8 mouse cellular contexts compared by ENCODE assay signal in the genomic region with DNA sequence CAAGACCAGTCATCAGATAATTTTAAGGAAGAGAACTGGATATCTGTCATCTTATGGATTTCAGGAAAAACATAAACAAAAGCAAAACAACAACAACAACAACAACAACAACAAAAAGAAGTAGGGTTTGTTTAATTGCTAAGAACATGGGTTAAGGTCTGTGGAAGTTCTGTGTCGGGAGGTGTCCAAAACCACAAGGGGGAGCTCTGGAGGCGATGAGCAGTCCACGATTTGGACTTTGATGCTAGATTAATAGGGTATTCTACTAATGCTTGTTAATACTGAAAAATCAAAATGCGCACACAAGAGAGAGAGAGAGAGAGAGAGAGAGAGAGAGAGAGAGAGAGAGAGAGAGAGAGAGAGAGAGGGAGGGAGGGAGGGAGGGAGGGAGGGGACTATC.
DNase-seq lines count a peak whose midpoint lies in the region; ATAC-seq and TF ChIP-seq lines count a peak whose summit lies in the region.

No protein-coding gene starts in this region.

- no peak overlapping the region for H3K27ac ChIP-seq in forebrain, embryonic 10.5 days
- no peak overlapping the region for H3K27ac ChIP-seq in forebrain, embryonic 15.5 days (replicated peaks)
- no peak overlapping the region for H3K27ac ChIP-seq in layer of hippocampus, adult 2 months

- 0 out of 2 replicates have a peak, but pooled peaks have one; percentile 20 for TF ChIP-seq CTCF in lung, adult 2 months (IDR thresholded peaks at IDR 0.05; ENCODE audit: insufficient read depth, low read length)
- peak; percentile 66 for TF ChIP-seq CTCF in brain, embryonic 14.5 days (IDR thresholded peaks at IDR 0.05; ENCODE audit: borderline replicate concordance, extremely low read depth, insufficient read depth, insufficient read length)
- peak; percentile 72 for TF ChIP-seq CTCF in layer of hippocampus, adult 2 months (conservative IDR thresholded peaks at IDR 0.05)

- WGBS in forebrain, embryonic 10.5 days, result 12% methylated on average over 3 of the region's 4 CpGs
- 10% methylated on average over 3 of the region's 4 CpGs for WGBS in forebrain, embryonic 15.5 days
- 14% methylated on average over 4 of the region's 4 CpGs for WGBS in lung, adult 2 months

- no peak overlapping the region for H3K4me3 ChIP-seq in forebrain, embryonic 10.5 days
- H3K4me3 ChIP-seq in forebrain, embryonic 15.5 days, result no peak overlapping the region
- no peak overlapping the region for H3K4me3 ChIP-seq in lung, adult 2 months (replicated peaks; ENCODE audit: extremely low read depth, low read depth, low read length)
- no peak overlapping the region for H3K4me3 ChIP-seq in layer of hippocampus, adult 2 months

- no peaks in the 10 kb centered on the region for H3K9me3 ChIP-seq in forebrain, embryonic 10.5 days
- no peaks in the 10 kb centered on the region for H3K9me3 ChIP-seq in forebrain, embryonic 15.5 days

- H3K36me3 ChIP-seq in forebrain, embryonic 10.5 days (replicated peaks), result no peaks in the 10 kb centered on the region
- no peaks in the 10 kb centered on the region for H3K36me3 ChIP-seq in forebrain, embryonic 15.5 days

- DNase-seq in forebrain, embryonic 10.5 days (ENCODE audit: extremely low spot score, low spot score), result peak; percentile 14
- DNase-seq in lung, adult 2 months, result no peak
- DNase-seq in lung, postnatal 25 days (ENCODE audit: low spot score), result no peak
- DNase-seq in brain, embryonic 14.5 days (ENCODE audit: low read depth), result peak; percentile 63
- DNase-seq in layer of hippocampus, adult 2 months (ENCODE audit: low spot score in 2 of 2), result peak; percentile 2 to 40
- DNase-seq in urinary bladder, adult 18-20 months (ENCODE audit: low spot score in 2 of 2), result no peak

- no peak overlapping the region for H3K9ac ChIP-seq in forebrain, embryonic 15.5 days (replicated peaks)

- TF ChIP-seq POLR2A in lung, adult 2 months (IDR thresholded peaks at IDR 0.05; ENCODE audit: borderline replicate concordance, extremely low read depth, low read depth, low read length), result no peak
- no peak for TF ChIP-seq POLR2A in brain, embryonic 14.5 days (IDR thresholded peaks at IDR 0.05; ENCODE audit: borderline replicate concordance, extremely low read depth, insufficient read depth, insufficient read length, poor library complexity, severe bottlenecking)

- H3K27me3 ChIP-seq in forebrain, embryonic 10.5 days (ENCODE audit: poor library complexity, severe bottlenecking), result no peaks in the 10 kb centered on the region
- no peaks in the 10 kb centered on the region for H3K27me3 ChIP-seq in forebrain, embryonic 15.5 days

- no peak overlapping the region for H3K4me2 ChIP-seq in forebrain, embryonic 15.5 days (replicated peaks)

- no peak for ATAC-seq in forebrain, embryonic 15.5 days (replicated peaks)
- ATAC-seq in megakaryocyte-erythroid progenitor cell, adult 5-6 weeks (replicated peaks; ENCODE audit: low FRiP score, low TSS enrichment, poor library complexity, severe bottlenecking), result no peak

- no peaks in the 10 kb centered on the region for H3K4me1 ChIP-seq in forebrain, embryonic 10.5 days
- no peaks in the 10 kb centered on the region for H3K4me1 ChIP-seq in forebrain, embryonic 15.5 days
- H3K4me1 ChIP-seq in lung, adult 2 months (ENCODE audit: control insufficient read depth, insufficient read depth, low read length), result no peaks in the 10 kb centered on the region

Comparison
In these comparisons a context has a peak if more than half of its experiments do, and no peak if none do; other contexts are left out.
1. DNase-seq: peak in forebrain, embryonic 10.5 days (single experiment), brain, embryonic 14.5 days (single experiment) and layer of hippocampus, adult 2 months (2 of 2); none in lung, adult 2 months (single experiment), lung, postnatal 25 days (single experiment) and urinary bladder, adult 18-20 months (0 of 2).
2. CTCF ChIP-seq: peak in every context shown above with its lines; median percentile 72 in layer of hippocampus, adult 2 months; 66 in brain, embryonic 14.5 days; 20 in lung, adult 2 months.